Mouse (Mus musculus) heart, embryonic 14.5 days (tissue): Measurements from ENCODE around the gene Rnf212. TPM values are rescaled to one million over a fixed set of nuclear protein-coding genes. Genes with fewer than 3 reads are reported as not detected.

Source experiments
- ATAC-seq: fragments of 200-750 bp; cut with Nextera tagmentation; 2 replicates; pipeline ENCODE4 v1.8.0; 2017; ENCODE audit warnings: low read depth, moderate TSS enrichment; ENCODE audit not compliant: insufficient number of reproducible peaks, insufficient read depth, low FRiP score
- H3K27ac ChIP-seq, 2 experiments: fragments of 200-500 bp in 1 of 2; fragments of 300-500 bp in 1 of 2; sonication (generic) in 1 of 2; replicated peaks in 1 of 2; 2 replicates each; pipeline ENCODE4 v1.5.1; 2012 to 2014; ENCODE audit warnings: low read depth in 2 of 2, low read length in 2 of 2, control low read depth in 1 of 2, mild to moderate bottlenecking in 1 of 2, mixed read lengths in 1 of 2; ENCODE audit not compliant: control insufficient read depth in 1 of 2, insufficient read depth in 1 of 2
- H3K27me3 ChIP-seq: fragments of 300-500 bp; sonication (generic); 2 replicates; pipeline ENCODE4 v1.6.1; 2014; ENCODE audit warnings: mild to moderate bottlenecking, low read length, control low read depth; ENCODE audit not compliant: control insufficient read depth, insufficient read depth
- H3K36me3 ChIP-seq: fragments of 300-500 bp; sonication (generic); 2 replicates; pipeline ENCODE4 v1.6.1; 2014; ENCODE audit warnings: mild to moderate bottlenecking, control low read depth, low read length, mixed read lengths; ENCODE audit not compliant: control insufficient read depth, insufficient read depth
- H3K4me1 ChIP-seq, 2 experiments: fragments of 200-500 bp in 1 of 2; fragments of 300-500 bp in 1 of 2; sonication (generic) in 1 of 2; 2 replicates each; pipeline ENCODE4 v1.6.1; 2012 to 2014; ENCODE audit warnings: low read length in 2 of 2, control low read depth in 1 of 2, mixed read lengths in 1 of 2; ENCODE audit not compliant: control insufficient read depth in 2 of 2, insufficient read depth in 2 of 2
- H3K4me2 ChIP-seq: fragments of 300-500 bp; sonication (generic); 2 replicates; pipeline ENCODE4 v1.6.1; 2014; ENCODE audit warnings: mild to moderate bottlenecking, low read length
- H3K4me3 ChIP-seq, 2 experiments: fragments of 200-500 bp in 1 of 2; fragments of 300-500 bp in 1 of 2; sonication (generic) in 1 of 2; 2 replicates each; pipeline ENCODE4 v1.5.1; 2012 to 2014; ENCODE audit warnings: low read length in 2 of 2, mild to moderate bottlenecking in 2 of 2, control low read depth in 1 of 2, low read depth in 1 of 2, moderate library complexity in 1 of 2; ENCODE audit not compliant: control insufficient read depth in 1 of 2, insufficient read depth in 1 of 2
- H3K9ac ChIP-seq: fragments of 300-500 bp; sonication (generic); 2 replicates; pipeline ENCODE4 v1.6.1; 2014; ENCODE audit warnings: mild to moderate bottlenecking, low read length
- H3K9me3 ChIP-seq: fragments of 300-500 bp; sonication (generic); 2 replicates; pipeline ENCODE4 v1.6.1; 2016; ENCODE audit warnings: low read length, control low read depth; ENCODE audit not compliant: control insufficient read depth
- WGBS: fragments of 180-500 bp; shearing (Covaris S2); extraction: QIAGEN DNeasy Blood & Tissue Kit; methylation state at CpG from one replicate; pipeline ENCODE4 v1.1.7; 2014; 5-methylcytosine and 5-hydroxymethylcytosine counted together
- polyA plus RNA-seq: library from polyadenylated mRNA; unstranded; fragments of >200 nt; fragmentation: Nextera tagmentation; extraction: Ambion mirVana; gene quantifications from 2 replicates; pipeline ENCODE4 v1.2.1, GENCODE M21; 2014

Gene Rnf212
- polyA plus RNA-seq, 1 experiment from 2014 or later, result not detected

- WGBS, result 72% methylated on average over 2 of the region's 2 CpGs
Measured at GRCm38 (mm10) chr5:108713096-108713495, 61.7 kb downstream of the Rnf212 start.

GRCm38 (mm10) chr5:108711968-108712367, 62.8 kb downstream of the Rnf212 start:
- no peak overlapping the region for H3K4me3 ChIP-seq
- no peak overlapping the region for H3K9ac ChIP-seq
- H3K4me2 ChIP-seq, result no peak overlapping the region
- H3K4me1 ChIP-seq, result peaks cover 2 to 10% of the 10 kb centered on the region in 2 experiments; a peak in 3 of 4 replicates
- ATAC-seq, result no peak
- 70% methylated on average over 6 of the region's 6 CpGs for WGBS
- no peaks in the 10 kb centered on the region for H3K27me3 ChIP-seq
- H3K36me3 ChIP-seq, result peaks cover 11% of the 10 kb centered on the region
- H3K27ac ChIP-seq, result no peak overlapping the region
- H3K9me3 ChIP-seq, result no peaks in the 10 kb centered on the region

More at GRCm38 (mm10) chr5:108713096-108713495, 61.7 kb downstream of the Rnf212 start:
- H3K27me3 ChIP-seq, result no peaks in the 10 kb centered on the region
- no peak overlapping the region for H3K4me2 ChIP-seq
- H3K27ac ChIP-seq, result 0 out of 4 replicates have a peak overlapping the region, but pooled peaks of 1 of the 2 experiments have one; percentile 48
- H3K36me3 ChIP-seq, result peaks cover 4% of the 10 kb centered on the region; the same call in 1 of the 2 replicates
- H3K9me3 ChIP-seq, result no peaks in the 10 kb centered on the region
- peaks cover 5 to 16% of the 10 kb centered on the region in 2 experiments; a peak in 3 of 4 replicates for H3K4me1 ChIP-seq
- ATAC-seq, result no peak
- no peak overlapping the region for H3K4me3 ChIP-seq
- H3K9ac ChIP-seq, result no peak overlapping the region

DNA sequence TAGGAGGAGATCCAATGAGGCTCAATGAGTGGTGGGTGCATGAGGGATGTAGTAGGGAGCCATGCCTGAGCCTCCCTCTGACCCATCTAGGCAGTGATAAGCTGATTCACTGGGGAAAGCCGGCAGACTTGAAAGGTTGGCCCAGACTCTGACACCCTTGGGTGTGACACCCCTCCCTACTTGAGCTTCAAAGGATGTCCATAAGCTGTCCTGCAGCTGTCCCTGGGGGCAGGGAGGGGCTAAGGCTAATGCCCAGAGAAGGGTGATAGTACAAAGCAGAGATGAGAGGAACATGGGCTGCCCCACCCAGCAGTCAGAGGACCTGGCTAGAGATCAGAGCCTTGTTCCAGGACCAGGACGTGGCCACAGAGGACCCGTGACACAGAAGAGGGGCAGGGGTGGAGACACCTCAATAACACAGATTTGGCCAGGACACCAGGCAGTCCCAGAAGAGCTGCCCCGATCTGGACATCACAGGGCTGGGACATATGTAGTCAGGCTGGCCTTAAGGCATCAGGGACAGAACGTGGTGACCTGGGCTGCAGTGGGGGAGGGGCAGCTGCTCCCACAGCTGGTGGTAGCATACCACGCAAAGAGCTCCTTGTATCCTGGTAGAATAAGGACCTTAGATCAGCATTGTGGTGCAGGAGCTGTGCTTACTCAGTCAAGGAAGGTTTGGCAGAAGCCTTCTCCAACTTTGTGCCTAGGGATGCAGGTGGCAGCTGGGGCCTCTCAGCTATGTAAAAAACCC, 65.6 kb downstream of the Rnf212 start:
- no peak for ATAC-seq
- Histone ChIP-seq H3K27ac (no peak overlapping the region), H3K27me3 (no peaks in the 10 kb centered on the region), H3K9me3 (no peaks in the 10 kb centered on the region), H3K4me2 (no peak overlapping the region), H3K4me1 (peaks cover 2 to 10% of the 10 kb centered on the region in 2 experiments; a peak in 3 of 4 replicates), H3K9ac (no peak overlapping the region), H3K4me3 (no peak overlapping the region), H3K36me3 (peaks cover 38% of the 10 kb centered on the region)
- 38% methylated on average over 6 of the region's 6 CpGs for WGBS

DNA sequence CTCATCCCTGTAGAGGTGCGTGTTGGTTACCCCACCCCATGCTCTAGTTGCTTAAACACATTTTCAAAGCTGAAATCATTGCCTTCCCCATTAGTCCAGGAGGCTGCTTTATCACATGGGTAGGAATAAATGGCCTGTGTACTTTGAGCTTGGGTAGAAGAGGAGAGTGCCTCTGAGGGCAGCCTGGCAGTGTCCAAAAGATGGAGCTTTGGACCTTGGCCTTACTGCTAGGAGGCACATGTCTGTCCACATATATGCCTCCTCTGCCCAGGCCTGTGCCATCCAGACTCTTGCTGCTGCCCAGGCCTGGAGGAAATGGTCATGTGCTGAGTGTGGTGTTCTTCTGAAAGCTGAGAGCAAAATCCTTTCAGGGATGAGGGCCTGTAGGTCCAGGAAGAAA, 66.4 kb downstream of the Rnf212 start:
- 94% methylated on average over 1 of the region's 1 CpGs for WGBS
- no peak overlapping the region for H3K27ac ChIP-seq

GRCm38 (mm10) chr5:108707758-108708157, 67.0 kb downstream of the Rnf212 start:
- Histone ChIP-seq H3K9me3 (no peaks in the 10 kb centered on the region), H3K27me3 (no peaks in the 10 kb centered on the region), H3K9ac (no peak overlapping the region), H3K36me3 (peaks cover 38% of the 10 kb centered on the region), H3K4me3 (no peak overlapping the region), H3K4me1 (peaks cover 2 to 16% of the 10 kb centered on the region in 2 experiments; a peak in 2 of 4 replicates), H3K4me2 (no peak overlapping the region), H3K27ac (no peak overlapping the region)
- WGBS, result 64% methylated on average over 2 of the region's 2 CpGs
- no peak for ATAC-seq

More for the DNA sequence above, 66.4 kb downstream of the Rnf212 start:
- ATAC-seq, result no peak
- Histone ChIP-seq H3K4me3 (no peak overlapping the region), H3K9ac (no peak overlapping the region), H3K4me1 (peaks cover 2 to 16% of the 10 kb centered on the region in 2 experiments; a peak in 2 of 4 replicates), H3K4me2 (no peak overlapping the region), H3K27me3 (no peaks in the 10 kb centered on the region), H3K9me3 (no peaks in the 10 kb centered on the region), H3K36me3 (peaks cover 38% of the 10 kb centered on the region)

DNA sequence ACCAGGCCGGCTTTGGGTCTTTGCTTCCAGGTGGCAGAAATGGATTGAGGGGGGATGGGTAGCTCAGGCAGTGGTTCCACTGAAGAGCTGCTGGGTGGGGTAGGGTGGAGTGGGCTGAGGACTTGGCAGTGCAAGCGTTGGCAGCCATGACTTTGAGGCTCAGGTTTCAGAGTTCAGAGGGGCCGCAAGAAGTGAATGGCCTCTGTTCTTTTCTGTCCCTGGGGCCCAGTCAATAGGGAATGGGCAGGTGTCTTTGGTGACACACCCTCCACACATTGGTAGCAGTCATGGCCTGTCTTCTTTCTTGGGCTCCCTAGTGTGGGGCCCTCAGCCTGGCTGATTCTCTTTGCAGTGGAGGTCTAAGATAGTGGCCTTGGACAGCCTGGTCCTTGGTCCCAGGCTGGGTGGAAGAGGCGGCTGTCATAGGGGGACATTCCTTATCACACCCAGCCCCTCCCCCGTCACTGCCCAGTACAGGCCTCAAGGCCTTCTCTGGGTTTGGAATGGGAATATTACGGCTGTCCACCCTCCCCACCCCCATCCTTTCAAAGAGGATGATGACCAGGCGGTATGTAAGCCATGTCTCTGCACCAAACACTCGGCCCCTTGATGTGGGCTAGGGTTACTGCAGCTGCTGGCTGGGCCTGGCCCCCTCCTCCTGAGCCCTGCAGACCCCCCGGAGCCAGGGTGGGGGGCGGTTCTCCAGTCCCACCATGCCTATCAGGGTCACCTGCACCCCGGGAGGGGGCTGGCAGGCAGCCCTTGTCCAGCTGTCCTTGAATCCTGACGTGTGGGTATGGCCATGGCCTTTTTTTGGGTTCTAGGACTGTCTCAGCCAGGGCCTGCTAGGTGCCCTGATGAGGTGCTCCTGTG, 70.8 kb downstream of the Rnf212 start:
- Histone ChIP-seq H3K27ac (no peak overlapping the region), H3K9me3 (no peaks in the 10 kb centered on the region), H3K4me2 (no peak overlapping the region), H3K36me3 (peaks cover 38% of the 10 kb centered on the region), H3K9ac (no peak overlapping the region), H3K4me1 (peaks cover 28 to 34% of the 10 kb centered on the region in 2 experiments), H3K4me3 (no peak overlapping the region), H3K27me3 (no peaks in the 10 kb centered on the region)
- ATAC-seq, result no peak
- WGBS, result 66% methylated on average over 12 of the region's 12 CpGs

GRCm38 (mm10) chr5:108701341-108702021, 73.3 kb downstream of the Rnf212 start:
- H3K36me3 ChIP-seq, result peaks cover 22% of the 10 kb centered on the region
- no peak overlapping the region; a peak in 1 of 4 replicates for H3K27ac ChIP-seq
- H3K4me3 ChIP-seq, result no peak overlapping the region
- no peak for ATAC-seq
- no peak overlapping the region for H3K4me2 ChIP-seq
- WGBS, result 62% methylated on average over 10 of the region's 10 CpGs
- H3K9ac ChIP-seq, result no peak overlapping the region
- peaks cover 34 to 42% of the 10 kb centered on the region in 2 experiments for H3K4me1 ChIP-seq
- H3K27me3 ChIP-seq, result no peaks in the 10 kb centered on the region
- no peaks in the 10 kb centered on the region for H3K9me3 ChIP-seq
